Mouse (Mus musculus) inflammation-experienced regulatory T-cells, adult 6 months (primary cell): ENCODE measurements around the gene Bcas2. TPM values are rescaled to one million over a fixed set of nuclear protein-coding genes. Genes with fewer than 3 reads are reported as not detected.

Experiments used
- ATAC-seq: one replicate; pipeline ENCODE4 v1.8.0; 2017
- polyA plus RNA-seq, 3 experiments: library from polyadenylated mRNA; unstranded; fragments of 100-300 nt; shearing (Covaris generic); gene quantifications; one replicate each; pipeline ENCODE4 v1.2.1; 2017

Bcas2 gene
- polyA plus RNA-seq, 3 experiments from 2014 or later, result 112 to 144 (median 131) TPM

DNA sequence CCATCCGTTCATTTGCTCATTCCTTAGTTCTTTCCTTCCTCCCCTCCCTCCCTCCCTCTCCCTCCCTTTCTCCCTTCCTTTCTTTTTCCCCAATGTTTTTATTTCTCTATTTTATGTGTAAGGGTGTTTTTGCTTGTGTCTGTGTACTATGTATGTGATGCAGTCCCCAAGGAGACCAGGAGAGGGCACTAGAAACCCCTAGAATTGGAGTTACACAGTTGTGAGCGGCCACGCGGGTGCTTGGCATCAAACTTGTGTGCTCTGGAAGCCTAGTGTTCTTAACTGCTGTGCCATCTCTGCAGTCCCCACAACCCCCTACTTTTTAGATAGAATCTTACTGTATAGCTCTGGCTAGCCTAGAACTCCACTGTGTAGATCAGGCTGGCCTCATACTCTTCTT lies 52.3 kb downstream of the Bcas2 start:
- ATAC-seq, result no peak

DNA sequence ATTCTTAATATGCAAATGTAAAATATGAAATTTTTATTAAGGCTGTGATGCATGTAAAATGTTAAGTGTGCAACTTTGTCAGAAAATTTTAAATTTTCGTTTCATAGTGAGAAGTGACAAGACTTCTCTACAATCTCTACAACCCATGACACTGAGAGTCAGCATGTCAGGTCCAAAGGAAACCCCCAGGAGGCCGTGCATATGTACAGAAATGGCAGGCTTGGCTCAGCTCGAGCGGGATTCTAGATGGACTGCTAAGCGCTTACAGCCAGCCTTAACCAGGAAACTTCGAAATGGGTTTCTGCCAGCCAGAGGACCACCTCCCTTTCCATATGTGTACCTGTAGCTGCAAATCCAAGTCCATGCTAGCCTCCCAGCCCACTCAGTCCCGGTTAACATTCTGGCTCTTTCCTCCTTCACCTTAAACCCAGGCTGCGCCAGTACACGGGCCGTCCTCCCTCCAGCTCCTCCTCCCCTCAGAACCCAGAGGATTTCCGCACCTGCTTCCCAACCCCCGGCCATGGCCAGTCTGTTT lies 52.8 kb downstream of the Bcas2 start:
- ATAC-seq, result no peak

GRCm38 (mm10) chr3:103227729-103228128 lies 56.3 kb downstream of the Bcas2 start:
- no peak for ATAC-seq

Other genes starting within 250 kb of the Bcas2 start
- not detected for gene Sycp1, start 235.6 kb upstream of the Bcas2 start, polyA plus RNA-seq
- gene Nr1h5, start 207.5 kb upstream of the Bcas2 start, polyA plus RNA-seq, result not detected
- 100 to 1,000 TPM in 1 of 3 experiments, 10 to 100 TPM in 2; 49.0 to 127 (median 51.8) TPM for gene Sike1, start 175.9 kb upstream of the Bcas2 start, polyA plus RNA-seq
- gene Csde1, start 151.2 kb upstream of the Bcas2 start, polyA plus RNA-seq, result 100 to 1,000 TPM; 511 to 704 (median 664) TPM
- gene Nras, start 113.4 kb upstream of the Bcas2 start, polyA plus RNA-seq, result 100 to 1,000 TPM in 1 of 3 experiments, 10 to 100 TPM in 2; 97.0 to 127 (median 97.6) TPM
- 1 to 10 TPM in 1 of 3 experiments, under 1 TPM in 1, not detected in 1; 0.63 to 1.0 TPM for gene Ampd1, start 97.6 kb upstream of the Bcas2 start, polyA plus RNA-seq
- gene Dennd2c, start 69.1 kb upstream of the Bcas2 start, polyA plus RNA-seq, result 1 to 10 TPM in 2 of 3 experiments, under 1 TPM in 1; 0.24 to 1.4 (median 1.1) TPM
- gene Trim33, start 107.6 kb downstream of the Bcas2 start, polyA plus RNA-seq, result 10 to 100 TPM; 50.3 to 90.8 (median 64.0) TPM